8 mouse cellular contexts compared by ENCODE assay signal in genomic region chr5:100091602-100092001, GRCm38 (mm10). TPM values are rescaled to one million over a fixed set of nuclear protein-coding genes. Genes with fewer than 3 reads are reported as not detected.
DNase-seq lines count a peak whose midpoint lies in the region; ATAC-seq and TF ChIP-seq lines count a peak whose summit lies in the region.

No protein-coding gene starts in this region.

- H3K9ac ChIP-seq in intestine, embryonic 14.5 days (ENCODE audit: low read length), result no peak overlapping the region
- no peak overlapping the region for H3K9ac ChIP-seq in intestine, postnatal 0 days (ENCODE audit: low read depth, low read length)
- H3K9ac ChIP-seq in forebrain, embryonic 13.5 days, result peak overlapping the region; percentile 49
- H3K9ac ChIP-seq in midbrain, embryonic 12.5 days (replicated peaks), result 0 out of 2 replicates have a peak overlapping the region, but pooled peaks have one; percentile 16

- intact Hi-C loops in gastrocnemius, postnatal 14 days (cut with DNase I; ENCODE audit: low total_unique reads), result no loop called here

- no peak overlapping the region for H3K4me3 ChIP-seq in intestine, embryonic 14.5 days (ENCODE audit: low read depth, low read length)
- H3K4me3 ChIP-seq in intestine, postnatal 0 days (ENCODE audit: low read depth, low read length), result no peak overlapping the region
- 0 out of 2 replicates have a peak overlapping the region, but pooled peaks have one; percentile 1 for H3K4me3 ChIP-seq in forebrain, embryonic 13.5 days
- peak overlapping the region; percentile 14 for H3K4me3 ChIP-seq in midbrain, embryonic 12.5 days

- no peaks in the 10 kb centered on the region for H3K36me3 ChIP-seq in intestine, embryonic 14.5 days (ENCODE audit: control insufficient read depth, insufficient read depth, low read length)
- H3K36me3 ChIP-seq in intestine, postnatal 0 days (ENCODE audit: control insufficient read depth, insufficient read depth), result no peaks in the 10 kb centered on the region
- no peaks in the 10 kb centered on the region for H3K36me3 ChIP-seq in forebrain, embryonic 13.5 days (ENCODE audit: poor library complexity, severe bottlenecking)
- H3K36me3 ChIP-seq in midbrain, embryonic 12.5 days, result no peaks in the 10 kb centered on the region

- 0 out of 2 replicates have a peak overlapping the region, but pooled peaks have one; percentile 2 for H3K27ac ChIP-seq in intestine, embryonic 14.5 days (ENCODE audit: low read depth)
- H3K27ac ChIP-seq in intestine, postnatal 0 days (ENCODE audit: low read depth, low read length), result no peak overlapping the region
- peak overlapping the region; percentile 88 for H3K27ac ChIP-seq in forebrain, embryonic 13.5 days
- H3K27ac ChIP-seq in midbrain, embryonic 12.5 days (replicated peaks), result peak overlapping the region; percentile 72

- peaks cover 11% of the 10 kb centered on the region for H3K4me1 ChIP-seq in intestine, embryonic 14.5 days (replicated peaks; ENCODE audit: control insufficient read depth, insufficient read depth, low read length)
- no peaks in the 10 kb centered on the region for H3K4me1 ChIP-seq in intestine, postnatal 0 days (replicated peaks; ENCODE audit: control insufficient read depth, insufficient read depth, low read length)
- H3K4me1 ChIP-seq in forebrain, embryonic 13.5 days, result peaks cover 29% of the 10 kb centered on the region
- H3K4me1 ChIP-seq in midbrain, embryonic 12.5 days, result peaks cover 22% of the 10 kb centered on the region

- DNase-seq in intestine, embryonic 14.5 days (ENCODE audit: low spot score), result no peak
- DNase-seq in embryo, embryonic 10 days (ENCODE audit: low spot score), result peak; percentile 65
- no peak for DNase-seq in urinary bladder, postnatal 36 days (ENCODE audit: low spot score in 2 of 2)
- DNase-seq in gastrocnemius, postnatal 14 days, result no peak

- peak overlapping the region; percentile 35 for H3K4me2 ChIP-seq in intestine, embryonic 14.5 days (ENCODE audit: low read length)
- no peak overlapping the region for H3K4me2 ChIP-seq in intestine, postnatal 0 days (replicated peaks; ENCODE audit: low read depth)
- H3K4me2 ChIP-seq in forebrain, embryonic 13.5 days, result peak overlapping the region; percentile 47
- peak overlapping the region; percentile 42 for H3K4me2 ChIP-seq in midbrain, embryonic 12.5 days (replicated peaks)

- H3K27me3 ChIP-seq in intestine, embryonic 14.5 days (replicated peaks; ENCODE audit: control insufficient read depth, insufficient read depth, low read length), result no peaks in the 10 kb centered on the region
- no peaks in the 10 kb centered on the region for H3K27me3 ChIP-seq in intestine, postnatal 0 days (replicated peaks; ENCODE audit: control insufficient read depth, insufficient read depth, low read length)
- no peaks in the 10 kb centered on the region for H3K27me3 ChIP-seq in forebrain, embryonic 13.5 days
- peaks cover 10% of the 10 kb centered on the region; the same call in 1 of the 2 replicates for H3K27me3 ChIP-seq in midbrain, embryonic 12.5 days

- H3K9me3 ChIP-seq in intestine, embryonic 14.5 days (ENCODE audit: control insufficient read depth, low read length), result no peaks in the 10 kb centered on the region
- no peaks in the 10 kb centered on the region for H3K9me3 ChIP-seq in intestine, postnatal 0 days (ENCODE audit: control insufficient read depth)
- peaks cover 3% of the 10 kb centered on the region; the same call in 1 of the 2 replicates for H3K9me3 ChIP-seq in forebrain, embryonic 13.5 days (replicated peaks)
- no peaks in the 10 kb centered on the region for H3K9me3 ChIP-seq in midbrain, embryonic 12.5 days

- ATAC-seq in intestine, embryonic 14.5 days (replicated peaks; ENCODE audit: low FRiP score, low TSS enrichment, low read depth), result no peak
- ATAC-seq in intestine, postnatal 0 days, result no peak
- peak; percentile 89 for ATAC-seq in forebrain, embryonic 13.5 days
- ATAC-seq in midbrain, embryonic 12.5 days (ENCODE audit: low FRiP score, low read depth), result peak; percentile 91
- ATAC-seq in monocyte, adult 5-6 weeks (replicated peaks; ENCODE audit: insufficient number of reproducible peaks, low FRiP score, low TSS enrichment, poor library complexity, severe bottlenecking), result no peak

- WGBS in intestine, embryonic 14.5 days, result 14% methylated on average over 17 of the region's 17 CpGs
- 42% methylated on average over 17 of the region's 17 CpGs for WGBS in intestine, postnatal 0 days
- 6% methylated on average over 17 of the region's 17 CpGs for WGBS in forebrain, embryonic 13.5 days
- 6% methylated on average over 17 of the region's 17 CpGs for WGBS in midbrain, embryonic 12.5 days

- TF ChIP-seq CTCF in intestine, postnatal 0 days (IDR thresholded peaks at IDR 0.05; ENCODE audit: low read depth), result no peak

RNA-seq across cellular contexts. Expression of gene Enoph1, which starts 51.8 kb away (rescaled TPM):
- 49.8 and 51.7 TPM in 2 replicates for polyA plus RNA-seq in intestine, embryonic 14.5 days (2014; fragmentation: Nextera tagmentation; extraction: Ambion mirVana)
- 26.6 TPM in 2 replicates for polyA plus RNA-seq in intestine, postnatal 0 days (2015; fragmentation: Nextera tagmentation; extraction: Ambion mirVana)
- 47.8 and 49.2 TPM in 2 replicates for polyA plus RNA-seq in forebrain, embryonic 13.5 days (2015; fragmentation: Nextera tagmentation; extraction: Ambion mirVana)
- 39.2 and 39.9 TPM in 2 replicates for polyA plus RNA-seq in midbrain, embryonic 12.5 days (2016; fragmentation: Nextera tagmentation; extraction: Ambion mirVana)
- 22.0 to 42.2 TPM (median 31.0 TPM) in 3 replicates for total RNA-seq in monocyte, adult 5-6 weeks (2017)
- 1 to 10 TPM; 6.2 to 6.9 TPM for total RNA-seq in gastrocnemius, postnatal 14 days (2021)

RNA-seq across cellular contexts. Expression of gene Hnrnpdl, which starts 52.1 kb away (rescaled TPM):
- 171 and 192 TPM in 2 replicates for polyA plus RNA-seq in intestine, embryonic 14.5 days (2014; fragmentation: Nextera tagmentation; extraction: Ambion mirVana)
- polyA plus RNA-seq in intestine, postnatal 0 days (2015; fragmentation: Nextera tagmentation; extraction: Ambion mirVana), result 61.6 and 63.2 TPM in 2 replicates
- polyA plus RNA-seq in forebrain, embryonic 13.5 days (2015; fragmentation: Nextera tagmentation; extraction: Ambion mirVana), result 260 and 282 TPM in 2 replicates
- 288 and 290 TPM in 2 replicates for polyA plus RNA-seq in midbrain, embryonic 12.5 days (2016; fragmentation: Nextera tagmentation; extraction: Ambion mirVana)
- 526 to 624 TPM (median 546 TPM) in 3 replicates for total RNA-seq in monocyte, adult 5-6 weeks (2017)
- 10 to 100 TPM; 56.1 to 60.2 TPM for total RNA-seq in gastrocnemius, postnatal 14 days (2021)

Comparison
In these comparisons a context has a peak if more than half of its experiments do, and no peak if none do; other contexts are left out.
1. ATAC-seq: peak in forebrain, embryonic 13.5 days (single experiment) and midbrain, embryonic 12.5 days (single experiment); none in intestine, embryonic 14.5 days (single experiment), intestine, postnatal 0 days (single experiment) and monocyte, adult 5-6 weeks (single experiment).
2. H3K4me3 ChIP-seq: peak in forebrain, embryonic 13.5 days (single experiment) and midbrain, embryonic 12.5 days (single experiment); none in intestine, embryonic 14.5 days (single experiment) and intestine, postnatal 0 days (single experiment).
3. H3K9ac ChIP-seq: peak in forebrain, embryonic 13.5 days (single experiment) and midbrain, embryonic 12.5 days (single experiment); none in intestine, embryonic 14.5 days (single experiment) and intestine, postnatal 0 days (single experiment).